Mouse (Mus musculus): ENCODE measurements around the gene Krt77.

Krt77 gene

DNA sequence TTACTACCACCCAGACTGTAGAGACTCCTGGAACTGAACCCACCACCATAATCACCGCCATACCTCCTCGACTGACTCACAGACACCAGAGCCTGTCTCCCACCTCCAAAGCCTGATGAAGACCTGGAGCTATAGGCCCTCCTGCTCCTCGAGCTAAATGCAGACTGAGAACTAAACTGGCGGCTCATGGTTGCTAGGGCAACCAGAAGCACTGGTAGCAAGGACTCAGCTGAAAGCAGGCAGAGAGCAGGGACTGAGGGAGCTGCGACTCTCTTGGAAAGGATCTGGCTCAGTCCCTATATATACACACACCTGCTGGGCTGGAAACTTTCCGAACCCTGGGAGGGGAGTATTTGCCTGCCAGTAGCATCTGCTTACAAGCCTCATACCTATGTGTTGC is at the start of gene Krt77:
TSS of gene Krt77 (minus strand) at position 275 of the 400 bp plus-strand sequence.
- DNase-seq (ENCODE audit: low spot score in 2 of 2) = peak; percentile 66 to 81

DNA sequence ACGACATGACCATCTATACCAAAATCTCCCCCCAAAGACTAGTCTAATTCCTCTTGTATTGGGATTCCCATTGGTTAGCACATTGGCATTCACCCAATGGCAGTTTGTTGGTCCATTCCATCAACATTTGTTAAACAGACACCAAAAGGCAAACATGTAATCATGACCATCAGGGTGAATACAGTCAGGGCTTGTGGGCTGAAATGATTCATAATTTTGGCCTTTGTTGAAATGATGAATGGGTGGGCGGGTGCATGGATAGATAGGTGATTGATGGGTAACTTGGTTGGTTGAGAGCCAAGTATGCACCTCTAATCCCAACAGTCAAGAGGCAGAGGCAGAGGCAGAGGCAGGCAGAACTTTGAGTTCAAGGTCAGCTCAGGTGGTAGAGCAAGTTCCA is 46.6 kb upstream of the Krt77 start:
- DNase-seq (ENCODE audit: low spot score in 2 of 2) = no peak

DNA sequence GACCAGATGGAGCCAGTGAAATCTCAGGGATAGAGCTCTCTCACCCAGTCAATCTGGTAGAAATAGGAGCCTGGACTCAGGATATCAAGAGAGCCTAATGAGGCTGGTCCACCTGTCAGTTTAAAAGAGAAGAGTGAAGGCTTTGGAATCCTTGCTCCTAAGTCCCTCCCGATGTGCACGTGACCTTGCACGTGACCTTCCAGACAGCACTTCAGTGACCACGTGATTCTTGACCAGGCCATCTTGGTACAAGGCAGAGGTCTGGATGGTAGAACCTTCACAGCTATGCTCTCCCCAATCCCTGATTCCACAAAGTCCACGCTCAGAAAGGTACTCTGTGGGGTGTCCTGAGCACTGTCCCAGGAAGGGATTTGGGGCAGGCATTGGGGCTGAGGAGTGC is 35.3 kb upstream of the Krt77 start:
- DNase-seq (ENCODE audit: low spot score in 2 of 2) = no peak

DNA sequence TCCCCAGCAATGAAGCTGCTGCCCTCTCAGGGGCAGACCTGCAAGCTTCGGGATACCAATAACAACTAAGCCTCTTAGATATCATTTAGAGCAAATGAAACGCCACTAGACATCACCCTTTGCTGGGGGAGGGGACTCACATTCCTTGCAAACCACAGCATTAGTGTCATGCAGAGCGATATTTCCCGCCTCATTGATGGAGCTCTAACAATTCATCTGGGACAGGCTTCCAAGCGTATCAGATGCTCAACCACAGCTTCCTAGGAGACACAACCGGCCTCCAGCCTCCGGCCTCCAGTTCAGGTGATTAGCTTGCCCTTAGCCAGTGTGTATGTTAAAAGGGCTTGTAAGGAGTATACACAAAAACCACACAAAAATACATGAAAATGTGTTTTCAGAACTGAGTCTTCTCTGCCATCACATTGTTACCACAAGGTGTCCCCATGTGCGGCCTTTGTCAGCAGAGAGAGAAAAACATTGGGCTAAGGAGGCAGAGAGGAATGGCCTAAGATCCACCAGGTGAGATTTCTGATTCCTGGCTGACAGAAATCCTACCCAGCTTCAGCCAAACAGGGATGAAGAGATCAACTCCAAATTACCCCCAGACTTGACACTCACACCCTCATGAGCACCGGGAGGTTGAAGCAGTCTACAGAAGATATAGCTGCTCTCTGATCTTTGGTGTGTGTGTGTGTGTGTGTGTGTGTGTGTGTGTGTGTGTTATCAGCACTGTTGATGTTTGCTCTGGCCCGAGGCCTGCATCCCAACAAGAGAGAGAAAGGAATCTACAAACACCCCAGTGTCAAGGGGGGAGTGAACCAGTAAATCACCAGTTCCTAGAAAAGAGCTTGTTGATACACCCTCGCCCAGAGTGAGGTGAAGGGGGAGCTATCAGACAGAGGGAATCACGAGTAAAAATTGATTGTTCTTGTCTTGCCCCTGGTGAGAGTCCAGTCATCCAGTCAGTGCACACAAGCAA is 33.0 kb upstream of the Krt77 start:
- DNase-seq (ENCODE audit: low spot score in 2 of 2) = no peak

DNA sequence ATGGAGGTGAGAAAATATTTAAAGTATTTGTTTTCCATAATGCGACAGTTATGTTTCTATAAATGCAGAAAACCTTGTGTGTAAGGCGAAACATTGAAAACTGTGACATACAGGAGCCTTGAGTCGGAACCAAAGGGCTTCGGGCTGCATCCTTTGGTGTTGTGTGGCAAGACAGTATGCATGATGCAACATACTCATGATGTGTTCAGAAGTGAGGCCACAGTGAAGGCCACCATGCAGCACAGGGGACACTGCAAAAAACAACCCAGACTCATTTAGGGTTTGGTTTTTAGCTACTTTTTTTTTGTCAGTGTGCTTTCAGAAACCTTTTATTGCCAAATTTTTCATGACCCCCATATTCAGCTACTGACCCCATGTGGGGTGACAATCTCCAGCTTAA is 25.7 kb upstream of the Krt77 start:
- DNase-seq (ENCODE audit: low spot score in 2 of 2) = no peak

DNA sequence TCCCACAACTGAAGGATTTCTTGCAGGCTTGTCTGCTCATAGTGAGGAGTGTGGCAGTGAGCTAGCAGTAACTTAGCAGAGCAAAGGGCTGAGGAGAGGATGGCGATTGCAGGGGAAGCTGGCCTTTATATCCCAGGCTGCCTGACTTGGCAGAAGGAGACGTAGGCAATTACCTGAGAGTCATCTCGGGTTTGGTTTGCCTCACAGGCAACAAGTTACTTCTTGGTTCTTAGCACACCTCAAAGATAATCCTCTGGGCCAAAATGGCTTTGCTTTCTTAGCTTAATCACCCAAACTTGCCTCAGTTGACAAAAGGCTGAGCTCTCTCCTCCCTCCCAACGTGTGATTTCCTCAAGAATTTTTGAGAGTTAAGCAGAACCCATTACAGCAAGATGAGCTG is 23.3 kb upstream of the Krt77 start, which contains the start of gene Krt76:
TSS of gene Krt76 (minus strand) at position 101 of the 400 bp plus-strand sequence.
- no peak for DNase-seq (ENCODE audit: low spot score in 2 of 2)

DNA sequence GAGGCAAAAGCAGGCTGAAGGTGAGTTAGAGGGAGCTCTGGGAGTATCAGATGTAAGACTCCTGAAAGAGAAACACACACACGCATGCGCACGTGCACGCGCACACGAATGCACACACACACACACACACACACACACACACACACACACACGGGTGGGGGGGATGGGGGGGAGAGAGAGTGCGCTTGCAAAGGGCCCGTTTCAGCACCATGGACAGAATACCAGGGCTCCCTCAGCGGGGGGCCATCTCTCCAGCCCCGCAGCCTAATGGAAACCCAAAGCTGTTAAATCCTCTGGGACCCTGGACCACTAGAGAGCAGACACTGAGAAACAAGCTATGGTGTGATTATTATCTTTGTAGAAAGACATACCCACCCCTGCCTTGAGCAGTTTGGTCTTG is 10.3 kb upstream of the Krt77 start:
- DNase-seq (ENCODE audit: low spot score in 2 of 2) = no peak

DNA sequence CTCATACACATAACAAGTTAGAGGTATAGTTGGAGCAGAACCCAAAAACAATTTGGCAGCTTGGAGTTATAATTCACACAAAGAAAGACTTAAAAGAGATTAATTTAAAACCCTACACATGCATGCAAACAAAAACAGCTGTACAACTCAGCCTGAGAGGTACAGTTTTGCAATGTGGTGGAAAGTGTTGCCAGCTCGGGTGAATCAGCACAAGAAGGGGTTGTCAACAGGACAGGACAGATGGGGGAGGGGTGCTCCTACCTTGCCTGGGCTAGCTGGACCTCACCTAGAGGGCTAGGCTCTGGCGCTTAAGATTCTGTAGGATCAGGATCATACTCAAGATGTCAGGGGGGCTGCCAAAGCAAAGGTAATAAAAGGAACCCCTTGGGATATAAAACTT is 8.5 kb upstream of the Krt77 start:
- no peak for DNase-seq (ENCODE audit: low spot score in 2 of 2)

DNA sequence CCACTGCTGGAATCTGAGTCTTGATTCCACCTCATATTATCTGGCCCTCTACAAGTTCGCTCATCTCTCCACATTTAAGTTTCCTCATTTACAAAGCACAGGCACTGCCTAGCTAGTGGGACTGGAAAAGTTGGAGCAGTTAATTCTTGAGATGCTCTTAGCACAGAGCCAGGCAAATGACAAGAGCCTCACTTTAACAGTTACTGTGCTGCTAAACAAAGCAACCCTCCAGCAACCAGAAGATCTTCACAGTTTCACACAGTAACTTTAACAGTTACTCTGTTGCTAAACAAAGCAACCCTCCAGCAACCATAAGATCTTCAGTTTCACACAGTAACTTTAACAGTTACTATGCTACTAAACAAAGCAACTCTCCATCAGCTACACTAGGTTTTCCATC is 4.9 kb upstream of the Krt77 start:
- DNase-seq (ENCODE audit: low spot score in 2 of 2) = no peak

DNA sequence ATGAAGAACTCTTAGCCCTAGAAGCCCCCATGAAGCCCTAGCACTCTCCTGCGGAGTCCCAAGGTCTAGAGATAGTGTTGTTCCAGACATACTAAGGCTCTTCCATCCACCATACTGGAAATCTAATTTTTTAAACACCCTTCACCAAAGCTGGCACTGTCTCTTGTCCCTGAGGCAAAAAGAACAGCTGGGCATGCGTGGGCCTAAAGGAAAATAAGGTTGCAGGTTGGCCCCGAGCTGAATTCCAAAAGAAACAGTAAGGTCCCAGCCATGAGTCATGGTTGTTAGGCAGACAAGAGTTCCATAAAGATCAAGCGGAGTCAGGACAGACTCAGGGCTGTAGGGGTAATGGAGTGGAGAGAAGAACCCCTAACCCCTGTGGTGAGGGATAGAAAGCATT is 3.7 kb upstream of the Krt77 start:
- peak in 1 of 2 experiments; percentile 29 for DNase-seq (ENCODE audit: low spot score in 2 of 2)

DNA sequence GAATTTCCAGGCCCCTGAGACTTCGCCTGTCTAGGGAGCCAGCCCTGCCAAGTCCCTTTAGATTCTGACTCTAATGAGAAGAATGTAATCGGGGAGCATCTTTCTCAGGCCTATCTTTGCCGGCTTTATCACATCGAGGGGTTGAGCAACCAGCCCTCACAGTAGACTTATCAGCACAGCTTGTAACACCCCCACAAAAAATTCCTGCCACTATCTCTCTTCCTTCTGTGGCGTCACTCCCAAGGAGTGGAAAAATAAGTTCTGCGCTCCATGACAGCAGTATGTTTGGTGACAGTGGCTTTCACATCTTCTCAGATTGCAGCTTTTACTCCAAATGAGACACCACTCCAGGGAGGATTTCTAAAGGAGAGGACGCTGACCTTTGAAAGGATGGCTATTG is 2.8 kb downstream of the Krt77 start:
- DNase-seq (ENCODE audit: low spot score in 2 of 2) = peak in 1 of 2 experiments; percentile 58

DNA sequence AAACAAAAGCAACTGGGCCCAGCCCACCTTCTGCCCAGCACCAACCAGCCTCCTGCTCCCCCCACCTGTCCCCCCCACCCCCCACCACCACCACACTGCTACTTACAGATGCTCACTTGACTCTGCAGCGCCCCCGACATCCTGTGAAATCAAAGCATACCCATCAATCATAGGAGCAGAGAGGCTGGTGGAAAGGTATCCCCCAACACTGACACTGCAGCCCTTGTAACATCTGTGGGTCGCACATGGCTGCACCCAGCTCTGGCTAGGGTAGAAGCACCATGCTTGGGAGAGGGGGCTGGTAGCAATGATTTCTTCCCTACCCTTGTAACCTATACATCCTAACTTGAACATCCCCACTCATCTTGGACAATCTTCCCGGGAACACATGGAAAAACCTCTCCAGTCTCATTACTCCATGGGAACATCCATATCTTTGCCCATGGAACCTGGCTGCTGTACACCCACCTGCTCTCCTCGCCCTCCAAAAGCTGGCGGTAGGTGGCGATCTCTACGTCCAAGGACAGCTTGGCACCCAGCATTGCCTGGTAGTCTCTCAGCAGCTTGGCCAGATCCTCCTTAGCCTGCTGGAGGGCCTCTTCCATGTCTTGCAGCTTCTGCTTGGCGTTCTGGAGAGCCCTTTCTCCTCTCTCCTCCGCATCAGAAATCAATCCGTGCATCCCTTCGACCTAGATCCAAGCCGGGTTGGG is 8.9 kb downstream of the Krt77 start:
- no peak for DNase-seq (ENCODE audit: low spot score in 2 of 2)

DNA sequence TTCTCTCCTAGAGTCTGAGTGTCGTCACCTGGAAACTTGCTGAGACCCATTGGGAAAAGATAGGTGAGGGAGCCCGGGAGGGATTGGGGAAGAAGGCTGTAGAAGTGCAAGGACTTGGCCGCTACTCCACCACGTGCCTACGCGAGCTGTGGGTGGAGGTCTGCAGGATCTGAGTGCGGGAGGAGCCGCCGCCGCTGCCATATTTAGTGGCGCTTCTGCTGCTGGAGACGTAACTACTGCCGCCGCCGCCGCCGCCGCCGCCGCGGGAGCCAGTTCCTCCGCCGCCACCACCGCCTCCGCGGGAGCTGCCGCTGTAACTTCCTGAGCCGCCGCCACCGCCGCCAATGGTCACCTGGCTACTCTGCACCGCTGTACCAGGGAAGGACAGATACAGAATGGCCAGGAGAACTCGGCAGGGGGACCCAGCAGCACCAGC is 9.8 kb downstream of the Krt77 start:
- DNase-seq (ENCODE audit: low spot score in 2 of 2) = peak; percentile 61 to 65

DNA sequence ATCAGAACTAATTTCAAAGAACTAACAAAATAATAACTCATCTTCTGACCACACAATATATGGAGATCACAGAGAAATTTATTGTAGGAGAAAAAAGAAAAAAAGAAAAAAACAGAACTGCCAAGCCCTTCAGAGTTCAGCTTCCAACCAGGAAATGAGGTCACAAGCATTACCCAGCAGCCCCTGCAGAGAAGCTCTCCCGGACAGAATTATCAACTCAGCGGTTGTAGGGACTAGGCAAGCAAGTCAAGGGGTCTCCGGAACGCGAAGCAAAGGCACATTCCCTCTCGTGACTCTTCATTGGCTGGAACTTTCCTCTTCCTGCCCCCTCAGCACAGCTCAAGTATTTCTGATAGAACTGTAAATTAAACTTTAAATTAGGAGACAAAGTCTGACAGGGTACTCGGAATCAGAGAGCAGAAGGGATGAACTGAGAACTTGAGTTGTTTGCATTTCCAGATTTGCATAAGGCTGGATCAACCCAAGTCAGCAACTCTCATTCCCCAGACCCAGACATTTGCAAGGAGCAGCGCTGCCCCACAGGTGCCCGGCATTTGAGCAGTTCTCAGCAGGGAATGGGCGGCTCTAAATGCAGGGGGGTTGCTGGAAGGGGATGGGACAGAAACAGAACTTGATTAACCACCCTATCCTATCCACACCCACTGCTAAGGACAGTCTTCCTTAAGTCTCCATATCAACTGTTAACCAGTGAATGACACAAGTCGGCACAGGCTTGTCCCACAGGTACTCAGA is 10.7 kb downstream of the Krt77 start:
- no peak for DNase-seq (ENCODE audit: low spot score in 2 of 2)

DNA sequence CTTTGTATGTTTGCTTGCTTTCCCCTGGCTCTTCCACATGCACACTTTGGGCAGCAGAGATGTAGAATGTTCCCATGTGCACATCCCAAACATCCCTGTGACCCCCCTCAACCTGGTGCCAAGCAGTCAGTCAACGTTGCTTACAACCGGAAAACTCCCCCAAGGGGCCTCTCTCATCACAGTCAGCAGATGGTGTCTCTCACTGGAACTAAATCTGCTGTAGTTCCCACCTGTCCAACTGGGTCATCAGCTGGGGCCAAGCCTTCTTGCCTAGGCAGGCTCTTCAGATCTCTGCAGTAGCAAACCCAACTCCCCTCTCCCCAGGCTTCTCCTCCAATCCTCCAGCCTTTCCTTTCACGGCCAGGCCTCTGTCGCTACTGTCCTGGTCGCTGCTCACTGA is 12.8 kb downstream of the Krt77 start:
- no peak for DNase-seq (ENCODE audit: low spot score in 2 of 2)

DNA sequence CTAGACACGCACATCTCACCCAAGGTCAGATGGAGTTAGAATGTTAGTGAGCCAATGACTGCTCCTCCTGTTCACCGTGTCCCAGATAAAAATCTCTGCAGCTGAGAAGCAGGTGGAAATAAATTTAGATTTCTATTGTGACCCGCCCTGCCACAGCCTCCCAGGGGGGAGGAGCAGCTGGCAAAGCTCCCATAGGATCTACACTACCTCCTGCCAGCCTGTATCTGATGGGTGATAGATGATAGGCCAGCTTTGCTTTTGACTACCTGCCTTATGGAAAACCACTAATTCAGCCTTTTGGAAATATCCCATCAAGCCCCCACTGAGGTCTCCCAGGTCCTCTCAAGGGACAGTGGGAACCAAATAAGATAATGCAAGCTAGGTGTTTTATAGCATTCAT is 13.8 kb downstream of the Krt77 start:
- DNase-seq (ENCODE audit: low spot score in 2 of 2) = no peak

DNA sequence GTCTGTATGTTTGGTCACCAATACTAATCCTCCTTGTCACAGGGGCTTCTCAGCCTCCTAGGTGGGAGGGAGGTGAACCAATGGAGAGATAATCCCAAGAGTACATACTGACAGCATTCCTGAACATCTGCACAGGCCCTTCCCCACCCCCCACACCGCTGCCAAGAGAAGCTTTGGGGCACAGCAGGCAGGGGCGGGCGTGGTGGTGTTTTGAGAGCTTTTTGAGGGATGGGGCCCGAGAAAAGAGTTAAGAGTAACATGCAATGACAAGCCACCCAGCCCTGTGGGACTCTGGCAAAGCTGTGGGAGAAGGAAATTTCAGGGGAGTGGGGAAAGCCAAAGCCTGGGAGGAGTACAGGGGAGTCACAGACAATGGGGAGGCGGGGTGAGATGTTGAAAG is 15.2 kb downstream of the Krt77 start:
- no peak for DNase-seq (ENCODE audit: low spot score in 2 of 2)

DNA sequence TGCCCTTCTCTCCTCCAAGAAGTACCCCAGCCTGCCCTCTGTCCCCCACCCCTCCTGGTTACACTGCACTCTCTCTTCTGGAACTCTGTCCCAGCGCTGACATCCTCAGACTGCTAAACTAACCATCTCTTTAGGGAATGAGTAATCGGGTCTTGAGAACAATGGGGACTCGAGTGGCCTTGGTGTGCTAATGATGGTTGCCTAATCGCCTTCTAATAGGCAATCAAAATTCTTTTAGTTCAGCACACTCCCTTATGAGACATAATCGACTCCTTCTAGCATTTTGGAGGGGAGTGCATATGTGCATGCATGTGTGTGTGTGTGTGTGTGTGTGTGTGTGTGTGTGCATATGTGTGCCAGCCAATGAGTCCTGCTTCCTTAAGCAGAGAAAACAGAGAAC is 16.9 kb downstream of the Krt77 start:
- DNase-seq (ENCODE audit: low spot score in 2 of 2) = no peak

DNA sequence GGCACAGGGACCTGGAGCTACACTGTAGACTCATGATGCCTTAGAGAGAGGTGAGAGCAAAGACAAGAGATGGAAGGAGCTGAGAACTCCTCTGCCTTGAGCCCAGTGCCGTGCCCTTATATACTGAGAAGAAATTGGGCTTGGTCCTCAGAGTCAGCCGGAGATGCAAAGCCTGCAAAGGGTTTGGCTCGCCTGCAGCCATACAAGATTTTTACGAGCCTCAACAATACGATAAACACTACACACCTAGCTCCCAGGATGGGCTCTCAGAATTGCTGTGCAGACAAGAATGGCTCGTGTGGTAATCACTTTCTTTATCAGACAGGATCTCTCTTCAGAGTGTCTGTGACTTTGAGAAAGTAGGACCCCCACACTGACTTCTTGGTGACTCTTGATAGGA is 18.8 kb downstream of the Krt77 start, which contains the start of gene Krt1:
TSS of gene Krt1 (minus strand) at position 101 of the 400 bp plus-strand sequence.
- no peak for DNase-seq (ENCODE audit: low spot score in 2 of 2)

DNA sequence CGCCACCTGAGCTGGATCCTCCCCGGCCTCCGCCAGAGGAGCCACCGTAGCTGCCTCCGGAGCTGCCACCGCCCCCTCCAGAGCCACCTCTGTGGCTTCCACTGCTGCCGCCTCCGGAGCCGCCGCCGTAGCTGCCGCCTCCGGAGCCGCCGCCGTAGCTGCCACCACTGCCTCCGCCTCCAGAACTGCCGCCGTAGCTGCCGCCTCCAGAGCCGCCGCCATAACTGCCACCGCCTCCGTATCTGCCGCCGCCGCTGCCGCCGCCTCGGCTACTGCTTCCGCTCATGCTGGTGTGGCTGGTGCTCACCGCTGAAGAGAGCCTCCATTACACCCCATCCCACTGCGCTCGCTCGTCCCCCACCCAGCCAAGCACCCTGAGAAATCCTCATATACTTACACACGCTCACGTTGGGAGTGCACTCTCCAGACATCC is 23.5 kb downstream of the Krt77 start:
- DNase-seq (ENCODE audit: low spot score in 2 of 2) = peak; percentile 60

DNA sequence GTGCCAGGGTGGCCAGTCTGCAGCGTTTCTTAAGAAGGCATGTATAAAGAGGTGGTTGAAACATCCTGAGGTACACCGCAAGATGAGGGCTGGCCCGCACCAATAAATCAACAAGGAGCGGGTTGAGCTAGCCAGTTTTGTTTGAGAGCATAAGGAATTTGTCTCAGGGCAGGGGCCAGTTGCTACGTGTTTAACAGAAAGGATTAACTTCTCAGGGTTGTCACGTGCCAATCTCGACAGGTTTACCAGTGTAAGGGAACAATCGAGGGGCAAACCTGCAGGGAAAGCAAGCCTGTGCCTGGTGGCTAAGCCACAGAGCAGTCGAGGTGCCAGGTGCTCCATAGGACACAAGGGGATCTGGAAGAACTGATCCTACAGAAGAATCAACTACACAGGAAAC is 26.3 kb downstream of the Krt77 start:
- no peak for DNase-seq (ENCODE audit: low spot score in 2 of 2)

DNA sequence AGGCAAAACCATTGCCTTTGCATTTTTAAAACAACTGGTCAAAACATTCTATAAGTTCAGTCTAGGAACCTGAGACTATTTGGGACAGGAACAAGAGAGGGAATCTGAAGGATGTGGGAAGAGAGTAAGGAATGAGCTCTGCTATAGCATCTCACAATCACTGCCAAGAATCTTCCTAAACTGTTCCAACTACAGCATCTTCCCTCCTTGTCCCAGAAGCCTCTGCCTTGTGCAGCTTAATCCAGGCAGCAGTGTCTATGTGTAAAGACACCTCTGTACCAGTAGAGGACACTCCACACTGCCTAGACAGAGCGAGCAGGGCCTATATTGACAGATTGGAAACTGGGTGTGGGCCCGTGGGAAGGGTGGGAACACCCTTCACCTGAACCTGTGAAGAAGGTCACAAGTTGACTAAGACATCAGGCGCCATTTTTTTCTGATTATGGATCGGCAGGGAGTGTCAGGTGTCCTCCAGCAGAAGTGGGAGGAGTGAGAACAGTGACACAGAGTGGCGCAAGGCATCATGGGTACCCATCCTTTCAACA is 34.6 kb downstream of the Krt77 start:
- DNase-seq (ENCODE audit: low spot score in 2 of 2) = no peak

All from frontal cortex, postnatal 36 days (tissue).